Mouse (Mus musculus): Measurements from ENCODE around the gene Nexn.

GRCm38 (mm10) chr3:152224918-152225317 is 41.2 kb downstream of the Nexn start:
- TF ChIP-seq CTCF (IDR thresholded peaks at IDR 0.05; ENCODE audit: extremely low read depth, insufficient read depth, low read length) = no peak
- TF ChIP-seq POLR2A (IDR thresholded peaks at IDR 0.05; ENCODE audit: extremely low read depth, insufficient read depth, low read length) = no peak
